Mouse (Mus musculus) embryonic facial prominence, embryonic 10.5 days (tissue): Measurements from ENCODE around the gene Rassf8. TPM values are rescaled to one million over a fixed set of nuclear protein-coding genes. Genes with fewer than 3 reads are reported as not detected.

Source experiments
- DNase-seq: peaks from one replicate; pipeline ENCODE4 v3.0.0-alpha.2; 2017; ENCODE audit warnings: low spot score
- H3K27ac ChIP-seq: fragments of 300-500 bp; sonication (generic); replicated peaks from 2 replicates; pipeline ENCODE4 v1.5.1; 2016; ENCODE audit warnings: mild to moderate bottlenecking
- H3K27me3 ChIP-seq: fragments of 300-500 bp; sonication (generic); replicated peaks from 2 replicates; pipeline ENCODE4 v1.6.1; 2016; ENCODE audit warnings: low read depth, mild to moderate bottlenecking; ENCODE audit not compliant: poor library complexity, severe bottlenecking
- H3K36me3 ChIP-seq: fragments of 300-500 bp; sonication (generic); replicated peaks from 2 replicates; pipeline ENCODE4 v1.6.1; 2016; ENCODE audit warnings: mild to moderate bottlenecking, moderate library complexity
- H3K4me1 ChIP-seq: fragments of 300-500 bp; sonication (generic); 2 replicates; pipeline ENCODE4 v1.6.1; 2016
- H3K4me3 ChIP-seq: fragments of 300-500 bp; sonication (generic); 2 replicates; pipeline ENCODE4 v1.5.1; 2016; ENCODE audit warnings: mild to moderate bottlenecking, moderate library complexity
- H3K9me3 ChIP-seq: fragments of 300-500 bp; sonication (generic); 2 replicates; pipeline ENCODE4 v1.6.1; 2016; ENCODE audit warnings: mild to moderate bottlenecking
- WGBS: fragments of 180-500 bp; shearing (Covaris S2); methylation state at CpG from one replicate; pipeline ENCODE4 v1.1.7; 2016; 5-methylcytosine and 5-hydroxymethylcytosine counted together
- polyA plus RNA-seq: library from polyadenylated mRNA; unstranded; fragments of >200 nt; fragmentation: Nextera tagmentation; extraction: Ambion mirVana; gene quantifications from 2 replicates; pipeline ENCODE4 v1.2.1, GENCODE M21; 2016

The Rassf8 gene
- polyA plus RNA-seq, 1 experiment from 2014 or later, result 3.7 TPM

DNA sequence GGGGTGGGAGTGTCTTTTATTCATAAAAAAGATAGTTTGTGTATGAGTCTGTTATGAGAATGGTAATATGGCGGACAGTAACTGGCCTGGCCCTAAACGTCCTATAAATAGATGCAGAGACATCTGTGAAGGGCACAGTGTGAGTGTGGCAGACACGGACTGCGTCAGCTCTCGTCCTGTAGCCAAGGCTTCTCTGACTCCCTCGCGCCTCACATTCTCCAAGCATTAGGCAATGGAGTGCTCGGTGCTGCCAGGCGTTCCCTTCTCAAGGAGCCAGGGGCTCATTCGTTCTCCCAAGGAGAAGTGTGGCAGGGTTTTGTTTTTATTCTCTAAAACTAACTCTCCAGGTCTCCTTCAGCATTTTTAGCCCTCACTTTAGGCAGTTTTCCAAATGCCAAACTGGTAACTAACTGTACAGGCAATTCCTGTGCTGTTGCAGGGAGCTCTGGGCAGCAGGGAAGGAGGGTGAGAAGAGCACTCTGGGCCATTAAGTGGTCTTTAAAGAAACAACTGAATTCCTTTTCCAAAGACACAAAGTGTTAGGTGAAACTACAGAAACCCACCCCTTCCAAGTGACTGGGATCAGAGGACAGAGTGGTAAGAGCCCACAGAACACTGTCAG is 22.2 kb downstream of the Rassf8 start:
- WGBS, result 78% methylated on average over 10 of the region's 10 CpGs
- no peaks in the 10 kb centered on the region for H3K36me3 ChIP-seq
- H3K4me1 ChIP-seq, result peaks cover 53% of the 10 kb centered on the region
- H3K27me3 ChIP-seq, result no peaks in the 10 kb centered on the region
- H3K9me3 ChIP-seq, result no peaks in the 10 kb centered on the region
- no peak overlapping the region for H3K4me3 ChIP-seq
- H3K27ac ChIP-seq, result no peak overlapping the region
- DNase-seq, result no peak

GRCm38 (mm10) chr6:145769855-145770254 is 23.3 kb downstream of the Rassf8 start:
- no peaks in the 10 kb centered on the region for H3K36me3 ChIP-seq
- H3K4me1 ChIP-seq, result peaks cover 43% of the 10 kb centered on the region
- no peaks in the 10 kb centered on the region for H3K9me3 ChIP-seq
- no peak overlapping the region for H3K4me3 ChIP-seq
- WGBS, result 73% methylated on average over 11 of the region's 11 CpGs
- no peaks in the 10 kb centered on the region for H3K27me3 ChIP-seq
- no peak overlapping the region for H3K27ac ChIP-seq
- no peak for DNase-seq

DNA sequence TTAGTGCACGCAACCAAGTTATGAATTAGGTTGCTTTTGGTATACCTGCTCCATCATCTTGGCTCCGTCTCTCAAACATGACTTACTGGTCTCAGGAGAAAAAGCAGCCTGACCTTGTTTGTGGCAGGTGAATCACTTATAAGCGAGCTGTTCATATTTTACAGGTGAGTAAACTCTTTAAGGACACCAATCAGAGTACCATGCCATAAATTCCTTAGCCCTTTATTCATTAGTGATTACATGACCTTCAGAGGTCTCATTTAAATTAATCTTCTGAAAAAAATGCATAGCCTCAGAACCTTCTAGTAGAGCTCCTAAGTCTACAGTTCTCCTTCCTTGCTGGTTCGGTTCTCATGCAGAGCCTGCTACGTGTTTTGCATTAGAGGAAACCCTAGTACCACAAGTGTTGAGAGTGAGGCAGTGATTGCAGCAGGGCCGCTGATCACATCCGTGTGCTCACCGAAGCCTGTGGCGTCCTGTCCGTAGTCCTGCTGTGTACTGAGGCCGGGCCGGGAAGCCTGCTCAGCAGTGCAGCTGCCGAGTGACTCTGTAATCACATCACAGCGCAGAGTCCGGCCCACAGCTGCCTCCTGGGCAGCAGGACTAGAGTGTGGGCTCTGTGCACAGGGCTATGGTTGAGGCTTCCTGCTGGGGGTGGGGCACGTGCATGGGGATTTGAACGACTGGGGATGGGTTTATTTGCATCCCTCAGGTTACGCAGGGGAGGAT is 23.9 kb downstream of the Rassf8 start:
- 33% methylated on average over 18 of the region's 18 CpGs for WGBS
- H3K27ac ChIP-seq, result no peak overlapping the region
- no peaks in the 10 kb centered on the region for H3K9me3 ChIP-seq
- no peaks in the 10 kb centered on the region for H3K27me3 ChIP-seq
- peak; percentile 36 for DNase-seq
- peaks cover 39% of the 10 kb centered on the region for H3K4me1 ChIP-seq
- no peak overlapping the region for H3K4me3 ChIP-seq
- no peaks in the 10 kb centered on the region for H3K36me3 ChIP-seq

- 88% methylated on average over 2 of the region's 2 CpGs for WGBS
- Histone ChIP-seq H3K27me3 (no peaks in the 10 kb centered on the region), H3K4me1 (peaks cover 28% of the 10 kb centered on the region), H3K9me3 (no peaks in the 10 kb centered on the region), H3K36me3 (no peaks in the 10 kb centered on the region), H3K27ac (no peak overlapping the region), H3K4me3 (no peak overlapping the region)
- DNase-seq, result no peak
Measured at GRCm38 (mm10) chr6:145774436-145774835, 27.9 kb downstream of the Rassf8 start.

GRCm38 (mm10) chr6:145776241-145776640 is 29.7 kb downstream of the Rassf8 start:
- WGBS, result 87% methylated on average over 4 of the region's 4 CpGs

GRCm38 (mm10) chr6:145779383-145779782 is 32.8 kb downstream of the Rassf8 start:
- no peaks in the 10 kb centered on the region; the same call in 1 of the 2 replicates for H3K9me3 ChIP-seq
- WGBS, result 9% methylated on average over 6 of the region's 6 CpGs
- peaks cover 27% of the 10 kb centered on the region for H3K4me1 ChIP-seq
- H3K36me3 ChIP-seq, result no peaks in the 10 kb centered on the region; the same call in 1 of the 2 replicates
- H3K4me3 ChIP-seq, result no peak overlapping the region
- no peaks in the 10 kb centered on the region for H3K27me3 ChIP-seq
- H3K27ac ChIP-seq, result no peak overlapping the region
- peak; percentile 54 for DNase-seq

More at GRCm38 (mm10) chr6:145776241-145776640, 29.7 kb downstream of the Rassf8 start:
- Histone ChIP-seq H3K36me3 (no peaks in the 10 kb centered on the region), H3K27ac (no peak overlapping the region), H3K4me3 (no peak overlapping the region), H3K4me1 (peaks cover 22% of the 10 kb centered on the region), H3K27me3 (no peaks in the 10 kb centered on the region), H3K9me3 (no peaks in the 10 kb centered on the region)
- no peak for DNase-seq

- DNase-seq, result no peak
- H3K27me3 ChIP-seq, result no peaks in the 10 kb centered on the region
- H3K9me3 ChIP-seq, result no peaks in the 10 kb centered on the region; the same call in 1 of the 2 replicates
- 68% methylated on average over 8 of the region's 8 CpGs for WGBS
- no peaks in the 10 kb centered on the region; the same call in 1 of the 2 replicates for H3K36me3 ChIP-seq
- peaks cover 27% of the 10 kb centered on the region for H3K4me1 ChIP-seq
- H3K4me3 ChIP-seq, result no peak overlapping the region
- H3K27ac ChIP-seq, result no peak overlapping the region
Measured at GRCm38 (mm10) chr6:145780180-145780802, 33.7 kb downstream of the Rassf8 start.

GRCm38 (mm10) chr6:145781256-145781655 is 34.7 kb downstream of the Rassf8 start:
- no peaks in the 10 kb centered on the region; the same call in 1 of the 2 replicates for H3K9me3 ChIP-seq

GRCm38 (mm10) chr6:145781966-145782365 is 35.4 kb downstream of the Rassf8 start:
- no peak overlapping the region for H3K27ac ChIP-seq
- H3K4me1 ChIP-seq, result peaks cover 27% of the 10 kb centered on the region
- no peak for DNase-seq
- WGBS, result 54% methylated on average over 2 of the region's 2 CpGs
- no peaks in the 10 kb centered on the region; the same call in 1 of the 2 replicates for H3K36me3 ChIP-seq
- no peaks in the 10 kb centered on the region for H3K27me3 ChIP-seq
- H3K4me3 ChIP-seq, result no peak overlapping the region
- H3K9me3 ChIP-seq, result no peaks in the 10 kb centered on the region; the same call in 1 of the 2 replicates

More at GRCm38 (mm10) chr6:145781256-145781655, 34.7 kb downstream of the Rassf8 start:
- no peak overlapping the region for H3K4me3 ChIP-seq
- H3K4me1 ChIP-seq, result peaks cover 27% of the 10 kb centered on the region
- DNase-seq, result no peak
- 90% methylated on average over 9 of the region's 9 CpGs for WGBS
- no peaks in the 10 kb centered on the region for H3K27me3 ChIP-seq
- no peaks in the 10 kb centered on the region; the same call in 1 of the 2 replicates for H3K36me3 ChIP-seq
- no peak overlapping the region for H3K27ac ChIP-seq

- no peak overlapping the region for H3K4me3 ChIP-seq
- 95% methylated on average over 2 of the region's 2 CpGs for WGBS
- H3K4me1 ChIP-seq, result no peaks in the 10 kb centered on the region
- no peaks in the 10 kb centered on the region; the same call in 1 of the 2 replicates for H3K36me3 ChIP-seq
- H3K27me3 ChIP-seq, result no peaks in the 10 kb centered on the region
- no peak for DNase-seq
- H3K27ac ChIP-seq, result no peak overlapping the region
- H3K9me3 ChIP-seq, result no peaks in the 10 kb centered on the region; the same call in 1 of the 2 replicates
Measured at GRCm38 (mm10) chr6:145787311-145787710, 40.8 kb downstream of the Rassf8 start.

DNA sequence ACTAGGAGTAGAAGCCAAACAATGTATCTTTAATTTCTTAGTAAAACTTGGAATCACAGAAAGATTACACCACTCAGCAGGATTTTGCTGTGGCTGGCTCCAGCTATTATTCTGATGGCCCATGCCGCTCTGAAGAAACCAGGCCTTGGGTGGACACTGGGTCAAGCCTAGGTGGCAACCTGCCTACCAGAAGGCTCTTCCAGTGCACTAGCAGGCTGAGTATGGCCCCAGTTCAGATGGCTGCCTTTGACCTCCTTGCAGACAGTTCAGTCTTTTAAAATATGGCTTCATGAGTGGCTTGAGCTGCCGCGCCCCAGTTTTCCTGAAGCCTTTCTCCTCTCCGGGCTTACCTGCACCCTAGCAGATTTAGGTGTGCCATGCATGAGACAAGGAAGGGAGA is 43.2 kb downstream of the Rassf8 start:
- no peak overlapping the region for H3K27ac ChIP-seq
- no peaks in the 10 kb centered on the region; the same call in 1 of the 2 replicates for H3K9me3 ChIP-seq
- no peak for DNase-seq
- H3K4me1 ChIP-seq, result peaks cover 5% of the 10 kb centered on the region; the same call in 1 of the 2 replicates
- 0 out of 2 replicates have a peak, but pooled peaks cover 2% of the 10 kb centered on the region for H3K36me3 ChIP-seq
- 94% methylated on average over 4 of the region's 4 CpGs for WGBS
- no peaks in the 10 kb centered on the region for H3K27me3 ChIP-seq
- no peak overlapping the region for H3K4me3 ChIP-seq

DNA sequence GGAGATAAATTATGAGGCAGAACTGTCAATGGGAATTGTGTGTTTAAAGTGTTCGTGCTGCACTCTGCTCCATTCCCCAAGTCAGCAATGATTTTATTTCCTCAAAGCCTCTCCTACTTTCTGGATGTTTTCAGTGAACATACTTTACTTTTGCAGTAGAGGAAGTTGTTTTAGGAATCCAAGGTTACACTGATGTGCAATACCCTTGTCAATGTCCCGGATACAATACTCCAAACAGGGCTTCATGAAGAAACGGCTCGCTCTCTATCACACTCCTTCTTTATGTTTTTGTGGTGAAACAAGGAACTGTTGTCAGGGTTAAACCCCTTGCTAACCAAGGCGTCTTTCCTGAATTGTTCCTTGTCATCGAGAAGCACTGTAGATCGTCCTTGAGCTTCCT is 45.8 kb downstream of the Rassf8 start:
- H3K9me3 ChIP-seq, result no peaks in the 10 kb centered on the region
- no peak overlapping the region for H3K4me3 ChIP-seq
- 71% methylated on average over 7 of the region's 7 CpGs for WGBS
- H3K4me1 ChIP-seq, result peaks cover 5% of the 10 kb centered on the region; the same call in 1 of the 2 replicates
- 0 out of 2 replicates have a peak, but pooled peaks cover 4% of the 10 kb centered on the region for H3K36me3 ChIP-seq
- H3K27me3 ChIP-seq, result no peaks in the 10 kb centered on the region
- no peak for DNase-seq
- no peak overlapping the region for H3K27ac ChIP-seq
